Mouse (Mus musculus): ENCODE measurements around the gene Unc119b.
"Not testable (repeated sequence)": the region's sequence is repeated elsewhere in the genome, so short reads cannot be mapped to it uniquely, and the experiment has no call there.

The Unc119b gene

GRCm38 (mm10) chr5:115158040-115158983 lies 23.5 kb upstream of the Unc119b start, which contains the start of gene Mlec:
TSS of gene Mlec (minus strand) at chr5:115158179.
- DNase-seq (ENCODE audit: low spot score in 2 of 2) = peak; percentile 97 to 99

- DNase-seq (ENCODE audit: low spot score in 2 of 2) = no peak
These were observed 22.3 kb upstream of the Unc119b start for GRCm38 (mm10) chr5:115156933-115157589.

- DNase-seq (ENCODE audit: low spot score in 2 of 2) = no peak
These were observed 21.6 kb upstream of the Unc119b start for GRCm38 (mm10) chr5:115156401-115156800.

- no peak for DNase-seq (ENCODE audit: low spot score in 2 of 2)
These were observed 21.1 kb upstream of the Unc119b start for GRCm38 (mm10) chr5:115155831-115156230.

- no peak for DNase-seq (ENCODE audit: low spot score in 2 of 2)
These were observed 20.4 kb upstream of the Unc119b start for GRCm38 (mm10) chr5:115155156-115155631.

- DNase-seq (ENCODE audit: low spot score in 2 of 2) = no peak
These were observed 17.6 kb upstream of the Unc119b start for GRCm38 (mm10) chr5:115152132-115152956.

GRCm38 (mm10) chr5:115151457-115151856 lies 16.7 kb upstream of the Unc119b start:
- no peak for DNase-seq (ENCODE audit: low spot score in 2 of 2)

GRCm38 (mm10) chr5:115150991-115151390 lies 16.2 kb upstream of the Unc119b start:
- DNase-seq (ENCODE audit: low spot score in 2 of 2) = no peak

GRCm38 (mm10) chr5:115149675-115150459 lies 15.1 kb upstream of the Unc119b start:
- no peak for DNase-seq (ENCODE audit: low spot score in 2 of 2)

- DNase-seq (ENCODE audit: low spot score in 2 of 2) = not testable (repeated sequence)
These were observed 14.1 kb upstream of the Unc119b start for GRCm38 (mm10) chr5:115148872-115149271.

GRCm38 (mm10) chr5:115148378-115148777 lies 13.6 kb upstream of the Unc119b start:
- no peak for DNase-seq (ENCODE audit: low spot score in 2 of 2)

- no peak for DNase-seq (ENCODE audit: low spot score in 2 of 2)
These were observed 12.6 kb upstream of the Unc119b start for GRCm38 (mm10) chr5:115147388-115147787.

- no peak for DNase-seq (ENCODE audit: low spot score in 2 of 2)
These were observed 12.0 kb upstream of the Unc119b start for GRCm38 (mm10) chr5:115146747-115147130.

- DNase-seq (ENCODE audit: low spot score in 2 of 2) = no peak
These were observed 11.4 kb upstream of the Unc119b start for GRCm38 (mm10) chr5:115145976-115146746.

GRCm38 (mm10) chr5:115145253-115145968 lies 10.6 kb upstream of the Unc119b start:
- DNase-seq (ENCODE audit: low spot score in 2 of 2) = no peak

- DNase-seq (ENCODE audit: low spot score in 2 of 2) = no peak
These were observed 9.7 kb upstream of the Unc119b start for GRCm38 (mm10) chr5:115144471-115144870.

GRCm38 (mm10) chr5:115143552-115143951 lies 8.8 kb upstream of the Unc119b start:
- DNase-seq (ENCODE audit: low spot score in 2 of 2) = no peak

- DNase-seq (ENCODE audit: low spot score in 2 of 2) = no peak
These were observed 7.5 kb upstream of the Unc119b start for GRCm38 (mm10) chr5:115142166-115142697.

- no peak for DNase-seq (ENCODE audit: low spot score in 2 of 2)
These were observed 6.0 kb upstream of the Unc119b start for GRCm38 (mm10) chr5:115140726-115141125.

Measured in urinary bladder, postnatal 36 days (tissue).